Mouse (Mus musculus): ENCODE results near the gene P2ry10b. TPM values are rescaled to one million over a fixed set of nuclear protein-coding genes. Genes with fewer than 3 reads are reported as not detected.

Gene P2ry10b
- polyA plus RNA-seq (2017; shearing (Covaris generic)) = 13.0 TPM

DNA sequence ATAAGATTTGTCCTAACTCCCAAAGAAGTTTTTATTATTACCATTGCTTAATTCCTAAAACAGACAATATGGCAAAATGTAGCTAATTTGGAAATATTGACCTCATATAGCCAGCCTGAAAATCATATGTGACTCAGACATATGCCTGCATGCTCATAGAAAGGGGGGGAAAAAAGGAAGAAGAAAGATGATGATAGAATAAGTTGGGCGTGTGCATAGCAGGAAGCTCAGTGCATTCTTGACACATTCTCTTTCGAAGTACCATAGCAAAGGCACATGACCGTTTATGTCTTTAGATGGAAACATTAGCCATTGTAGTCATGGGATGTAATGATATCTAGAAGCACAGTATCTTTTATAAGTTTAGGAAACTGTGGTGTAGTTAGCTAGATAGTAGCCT lies at the start of gene P2ry10b:
Gene P2ry10b, plus strand, starts transcription at position 247 of the 400 bp plus-strand sequence.

Other genes starting within 250 kb of the P2ry10b start
- 0.07 TPM for gene Lpar4, start 228.3 kb upstream of the P2ry10b start, polyA plus RNA-seq (2017; shearing (Covaris generic))
- gene P2ry10, start 60.4 kb upstream of the P2ry10b start, polyA plus RNA-seq (2017; shearing (Covaris generic)) = 386 TPM
- 66.0 TPM for gene Gpr174, start 107.0 kb downstream of the P2ry10b start, polyA plus RNA-seq (2017; shearing (Covaris generic))